Mouse (Mus musculus): ENCODE results near the gene Cpsf3. TPM values are rescaled to one million over a fixed set of nuclear protein-coding genes. Genes with fewer than 3 reads are reported as not detected.

The Cpsf3 gene
- polyA plus RNA-seq, 1 experiment: 39.1 TPM

- H3K79me2 ChIP-seq (ENCODE audit: control insufficient read depth, insufficient read depth): no peaks in the 10 kb centered on the region
- H3K79me3 ChIP-seq (ENCODE audit: low read depth): no peaks in the 10 kb centered on the region
- H3K36me3 ChIP-seq (ENCODE audit: control insufficient read depth, insufficient read depth): peaks cover 25% of the 10 kb centered on the region
- no peaks in the 10 kb centered on the region for H3K27me3 ChIP-seq (ENCODE audit: control insufficient read depth, insufficient read depth, insufficient read length)
- TF ChIP-seq USF1 (IDR thresholded peaks at IDR 0.05; ENCODE audit: low read depth) (no peak), CTCF (IDR thresholded peaks at IDR 0.05; ENCODE audit: control insufficient read depth, insufficient read depth, insufficient read length) (no peak), MYOG (IDR thresholded peaks at IDR 0.05; ENCODE audit: control insufficient read depth, extremely low read depth, insufficient read length) (no peak)
- H3ac ChIP-seq (ENCODE audit: control insufficient read depth, insufficient read length, low read depth): no peak overlapping the region
- H3K4me3 ChIP-seq (ENCODE audit: insufficient read depth, poor library complexity, severe bottlenecking): no peak overlapping the region
These were observed 18.4 kb upstream of the Cpsf3 start for GRCm38 (mm10) chr12:21266784-21267098.

DNA sequence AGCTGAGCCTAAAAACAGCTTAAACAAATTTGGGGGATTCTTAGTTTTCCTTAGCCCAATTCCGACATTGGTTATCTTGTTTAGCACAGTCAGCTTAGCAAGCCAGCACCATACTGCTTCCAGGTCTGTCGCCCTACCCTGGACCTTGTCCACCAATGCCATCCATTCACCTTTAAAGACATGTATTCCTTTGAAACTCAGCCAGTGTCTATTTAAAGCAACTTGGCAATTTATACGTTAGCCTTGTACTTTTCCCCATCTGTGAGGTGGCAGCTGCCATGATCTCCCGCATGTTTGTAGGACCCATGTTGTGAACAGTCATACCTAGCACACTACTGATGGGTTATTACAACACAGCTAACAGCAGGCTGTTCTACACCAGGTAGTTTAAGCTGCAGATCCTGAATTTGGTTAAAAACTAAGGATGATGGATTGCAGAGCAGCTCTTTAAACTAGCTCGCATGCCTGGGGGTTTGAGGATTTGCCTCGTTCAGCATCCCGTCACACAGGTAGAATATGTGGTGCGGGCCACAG lies 17.0 kb upstream of the Cpsf3 start:
- H3K36me3 ChIP-seq (ENCODE audit: control insufficient read depth, insufficient read depth): peaks cover 30% of the 10 kb centered on the region
- no peaks in the 10 kb centered on the region for H3K79me3 ChIP-seq (ENCODE audit: low read depth)
- no peaks in the 10 kb centered on the region for H3K27me3 ChIP-seq (ENCODE audit: control insufficient read depth, insufficient read depth, insufficient read length)
- TF ChIP-seq CEBPB (IDR thresholded peaks at IDR 0.05; ENCODE audit: low read depth) (no peak), MYOD1 (IDR thresholded peaks at IDR 0.05; ENCODE audit: control insufficient read depth, insufficient read length, low read depth) (no peak), MYOG (IDR thresholded peaks at IDR 0.05; ENCODE audit: control insufficient read depth, extremely low read depth, insufficient read length) (no peak), MAX (IDR thresholded peaks at IDR 0.05) (no peak), FOSL1 (IDR thresholded peaks at IDR 0.05; ENCODE audit: insufficient read depth, low read length, poor library complexity, severe bottlenecking) (no peak), USF1 (IDR thresholded peaks at IDR 0.05; ENCODE audit: low read depth) (no peak), CTCF (IDR thresholded peaks at IDR 0.05; ENCODE audit: control insufficient read depth, insufficient read depth, insufficient read length) (no peak)
- H3K79me2 ChIP-seq (ENCODE audit: control insufficient read depth, insufficient read depth): no peaks in the 10 kb centered on the region
- no peak overlapping the region for H3ac ChIP-seq (ENCODE audit: control insufficient read depth, insufficient read length, low read depth)
- no peak overlapping the region for H3K4me3 ChIP-seq (ENCODE audit: insufficient read depth, poor library complexity, severe bottlenecking)

DNA sequence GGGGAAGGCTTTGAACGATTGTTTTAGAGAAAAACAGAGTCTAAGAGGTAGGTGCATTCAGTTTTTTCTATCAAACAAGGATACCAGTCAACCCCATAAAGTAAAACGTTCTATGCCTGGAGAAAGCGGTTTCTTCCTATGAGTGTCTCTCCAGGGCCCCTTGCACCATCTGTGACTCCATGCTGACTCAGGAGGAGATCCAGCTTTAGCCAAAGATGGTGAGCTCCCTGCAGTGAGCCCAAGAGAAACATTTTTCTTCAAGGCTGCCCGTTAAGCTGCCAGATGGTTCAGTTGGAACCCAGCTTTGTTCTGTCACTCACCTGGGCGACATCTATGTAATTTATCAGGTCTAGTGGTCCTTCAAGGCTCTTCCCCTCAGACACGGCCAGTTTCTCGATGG lies 10.7 kb upstream of the Cpsf3 start:
- Histone ChIP-seq H3K27me3 (ENCODE audit: control insufficient read depth, insufficient read depth, insufficient read length) (no peaks in the 10 kb centered on the region), H3K4me3 (ENCODE audit: insufficient read depth, poor library complexity, severe bottlenecking) (no peak overlapping the region), H3ac (ENCODE audit: control insufficient read depth, insufficient read length, low read depth) (no peak overlapping the region), H3K79me3 (ENCODE audit: low read depth) (no peaks in the 10 kb centered on the region), H3K36me3 (ENCODE audit: control insufficient read depth, insufficient read depth) (peaks cover 26% of the 10 kb centered on the region), H3K79me2 (ENCODE audit: control insufficient read depth, insufficient read depth) (no peaks in the 10 kb centered on the region)
- TF ChIP-seq MYOD1 (IDR thresholded peaks at IDR 0.05; ENCODE audit: control insufficient read depth, insufficient read length, low read depth) (no peak), CEBPB (IDR thresholded peaks at IDR 0.05; ENCODE audit: low read depth) (no peak), FOSL1 (IDR thresholded peaks at IDR 0.05; ENCODE audit: insufficient read depth, low read length, poor library complexity, severe bottlenecking) (no peak), MYOG (IDR thresholded peaks at IDR 0.05; ENCODE audit: control insufficient read depth, extremely low read depth, insufficient read length) (no peak), MAX (IDR thresholded peaks at IDR 0.05) (no peak), USF1 (IDR thresholded peaks at IDR 0.05; ENCODE audit: low read depth) (no peak), CTCF (IDR thresholded peaks at IDR 0.05; ENCODE audit: control insufficient read depth, insufficient read depth, insufficient read length) (no peak)

DNA sequence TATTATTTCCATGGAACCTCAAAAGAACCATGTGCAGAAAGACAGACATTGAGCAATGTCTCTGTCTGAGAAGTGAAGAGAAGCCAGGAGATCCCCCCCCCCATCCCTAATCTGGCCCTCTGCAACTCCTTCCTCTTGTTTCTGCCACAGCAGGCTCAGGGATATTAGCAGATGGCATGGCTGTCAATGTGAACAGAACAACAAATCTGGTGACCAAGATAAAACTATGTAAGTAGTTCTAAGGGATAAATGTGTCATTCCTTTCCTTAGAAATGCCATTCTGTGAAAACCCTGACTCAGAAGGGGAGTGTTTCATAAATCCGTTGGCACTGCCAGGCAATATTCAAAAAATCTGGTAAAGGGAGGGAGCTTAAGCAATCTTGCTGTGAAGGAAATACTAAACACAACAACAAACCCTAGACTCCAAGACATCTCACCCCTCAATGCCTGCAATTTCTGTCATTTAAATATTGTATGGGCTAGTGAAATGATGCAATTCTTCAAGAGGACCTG lies 7.8 kb upstream of the Cpsf3 start:
- Histone ChIP-seq H3K4me3 (ENCODE audit: insufficient read depth, poor library complexity, severe bottlenecking) (no peak overlapping the region), H3K36me3 (ENCODE audit: control insufficient read depth, insufficient read depth) (peaks cover 12% of the 10 kb centered on the region), H3K27me3 (ENCODE audit: control insufficient read depth, insufficient read depth, insufficient read length) (no peaks in the 10 kb centered on the region), H3ac (ENCODE audit: control insufficient read depth, insufficient read length, low read depth) (no peak overlapping the region), H3K79me2 (ENCODE audit: control insufficient read depth, insufficient read depth) (no peaks in the 10 kb centered on the region), H3K79me3 (ENCODE audit: low read depth) (peaks cover 1% of the 10 kb centered on the region)
- no peak for TF ChIP-seq CTCF (IDR thresholded peaks at IDR 0.05; ENCODE audit: control insufficient read depth, insufficient read depth, insufficient read length)
- TF ChIP-seq CEBPB (IDR thresholded peaks at IDR 0.05; ENCODE audit: low read depth): no peak
- no peak for TF ChIP-seq USF1 (IDR thresholded peaks at IDR 0.05; ENCODE audit: low read depth)
- TF ChIP-seq FOSL1 (IDR thresholded peaks at IDR 0.05; ENCODE audit: insufficient read depth, low read length, poor library complexity, severe bottlenecking): no peak

- no peaks in the 10 kb centered on the region for H3K27me3 ChIP-seq (ENCODE audit: control insufficient read depth, insufficient read depth, insufficient read length)
- peaks cover 16% of the 10 kb centered on the region for H3K36me3 ChIP-seq (ENCODE audit: control insufficient read depth, insufficient read depth)
- peak overlapping the region; percentile 80 for H3K4me3 ChIP-seq (ENCODE audit: insufficient read depth, poor library complexity, severe bottlenecking)
- H3K79me3 ChIP-seq (ENCODE audit: low read depth): peaks cover 21% of the 10 kb centered on the region
- peaks cover 52% of the 10 kb centered on the region for H3K79me2 ChIP-seq (ENCODE audit: control insufficient read depth, insufficient read depth)
- TF ChIP-seq MAX (IDR thresholded peaks at IDR 0.05) (no peak), USF1 (IDR thresholded peaks at IDR 0.05; ENCODE audit: low read depth) (no peak), FOSL1 (IDR thresholded peaks at IDR 0.05; ENCODE audit: insufficient read depth, low read length, poor library complexity, severe bottlenecking) (no peak), CTCF (IDR thresholded peaks at IDR 0.05; ENCODE audit: control insufficient read depth, insufficient read depth, insufficient read length) (no peak), MYOD1 (IDR thresholded peaks at IDR 0.05; ENCODE audit: control insufficient read depth, insufficient read length, low read depth) (no peak), MYOG (IDR thresholded peaks at IDR 0.05; ENCODE audit: control insufficient read depth, extremely low read depth, insufficient read length) (no peak), CEBPB (IDR thresholded peaks at IDR 0.05; ENCODE audit: low read depth) (no peak)
- peak overlapping the region; percentile 95 for H3ac ChIP-seq (ENCODE audit: control insufficient read depth, insufficient read length, low read depth)
These were observed 484 bp downstream of the Cpsf3 start for GRCm38 (mm10) chr12:21285508-21286242.

GRCm38 (mm10) chr12:21286243-21286622 lies 1.0 kb downstream of the Cpsf3 start, which contains the start of gene Itgb1bp1:
Gene Itgb1bp1 (minus strand): TSS chr12:21286284.
- Histone ChIP-seq H3K4me3 (ENCODE audit: insufficient read depth, poor library complexity, severe bottlenecking) (peak within 1 kb of the TSS; percentile 80), H3K27me3 (ENCODE audit: control insufficient read depth, insufficient read depth, insufficient read length) (no peaks in the 10 kb centered on the region), H3K36me3 (ENCODE audit: control insufficient read depth, insufficient read depth) (peaks cover 21% of the 10 kb centered on the region), H3K79me3 (ENCODE audit: low read depth) (peaks cover 21% of the 10 kb centered on the region), H3ac (ENCODE audit: control insufficient read depth, insufficient read length, low read depth) (peak within 1 kb of the TSS; percentile 95), H3K79me2 (ENCODE audit: control insufficient read depth, insufficient read depth) (peaks cover 52% of the 10 kb centered on the region)
- TF ChIP-seq MAX (IDR thresholded peaks at IDR 0.05) (peak; percentile 48), USF1 (IDR thresholded peaks at IDR 0.05; ENCODE audit: low read depth) (no peak), CTCF (IDR thresholded peaks at IDR 0.05; ENCODE audit: control insufficient read depth, insufficient read depth, insufficient read length) (no peak)
